Mouse (Mus musculus) lung, adult 2 months (tissue): ENCODE measurements around the gene Ttc9b.
"Not testable (repeated sequence)": the region's sequence is repeated elsewhere in the genome, so short reads cannot be mapped to it uniquely, and the experiment has no call there.

Source experiments
- CTCF ChIP-seq: fragments of 200-500 bp; IDR thresholded peaks from 2 replicates; pipeline ENCODE4 v1.5.1; 2011; ENCODE audit warnings: mild to moderate bottlenecking, low read length, control low read depth; ENCODE audit not compliant: insufficient read depth
- POLR2A ChIP-seq: fragments of 200-500 bp; IDR thresholded peaks from 2 replicates; pipeline ENCODE4 v1.6.1; 2011; ENCODE audit warnings: low read depth, mild to moderate bottlenecking, control low read depth, low read length, borderline replicate concordance; ENCODE audit errors: extremely low read depth

DNA sequence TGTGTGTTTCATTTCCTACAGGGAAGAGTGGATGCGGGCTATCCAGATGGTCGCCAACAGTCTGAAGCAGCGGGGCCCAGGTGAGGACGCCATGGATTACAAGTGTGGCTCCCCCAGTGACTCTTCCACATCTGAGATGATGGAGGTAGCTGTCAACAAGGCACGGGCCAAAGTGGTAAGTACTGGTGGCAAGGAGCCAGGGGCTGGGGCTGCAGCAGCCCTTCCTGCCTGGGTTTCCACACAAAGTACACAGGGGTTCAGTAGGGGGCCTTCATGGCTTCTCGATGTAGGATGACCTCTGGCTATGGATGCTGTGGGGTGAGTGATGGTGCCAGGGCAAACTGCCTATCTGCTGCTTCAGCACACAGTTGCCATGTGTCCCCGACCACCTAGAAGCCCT, 24.9 kb upstream of the Ttc9b start:
- TF ChIP-seq POLR2A, CTCF: not testable (repeated sequence)
